Mouse (Mus musculus) testis, adult 2 months (tissue): ENCODE results near the gene Capns1.

Experiments used
- CTCF ChIP-seq: fragments of 200-500 bp; IDR thresholded peaks from 2 replicates; pipeline ENCODE4 v1.5.1; 2012; ENCODE audit warnings: low read depth, mild to moderate bottlenecking, inconsistent platforms, low read length, moderate library complexity; ENCODE audit not compliant: control insufficient read depth, insufficient read depth, insufficient replicate concordance
- POLR2A ChIP-seq: fragments of 200-500 bp; IDR thresholded peaks from 2 replicates; pipeline ENCODE4 v1.6.1; 2012; ENCODE audit warnings: low read depth, mild to moderate bottlenecking, inconsistent platforms, low read length, moderate library complexity; ENCODE audit not compliant: control insufficient read depth

- TF ChIP-seq POLR2A (no peak), CTCF (no peak)
These were observed 54.9 kb downstream of the Capns1 start for GRCm38 (mm10) chr7:30143555-30144209.
